Mouse (Mus musculus) cerebellum, adult 2 months (tissue): ENCODE results near the gene Ralb. TPM values are rescaled to one million over a fixed set of nuclear protein-coding genes. Genes with fewer than 3 reads are reported as not detected.

Experiments
- DNase-seq, 2 experiments: peaks; one replicate each; pipeline ENCODE4 v3.0.0; 2021
- H3K27ac ChIP-seq: fragments of 200-500 bp; 2 replicates; pipeline ENCODE4 v1.5.1; 2012; ENCODE audit warnings: low read length, control low read depth, inconsistent platforms; ENCODE audit not compliant: insufficient read depth
- H3K27me3 ChIP-seq: fragments of 200-500 bp; 2 replicates; pipeline ENCODE4 v1.6.1; 2012; ENCODE audit warnings: inconsistent platforms, mild to moderate bottlenecking, low read length, moderate library complexity; ENCODE audit not compliant: control insufficient read depth, insufficient read depth
- H3K4me1 ChIP-seq: fragments of 200-500 bp; 2 replicates; pipeline ENCODE4 v1.6.1; 2011; ENCODE audit warnings: low read length; ENCODE audit not compliant: control insufficient read depth, insufficient read depth
- H3K4me3 ChIP-seq: fragments of 200-500 bp; replicated peaks from 2 replicates; pipeline ENCODE3; 2011; ENCODE audit warnings: mild to moderate bottlenecking, low read depth, low read length, control low read depth; ENCODE audit not compliant: insufficient read depth
- CTCF ChIP-seq: fragments of 200-500 bp; IDR thresholded peaks from 2 replicates; pipeline ENCODE4 v1.5.1; 2011; ENCODE audit warnings: low read depth, mild to moderate bottlenecking, control low read depth, low read length, moderate library complexity, borderline replicate concordance; ENCODE audit not compliant: insufficient read depth
- POLR2A ChIP-seq: fragments of 200-500 bp; IDR thresholded peaks from 2 replicates; pipeline ENCODE4 v1.6.1; 2011; ENCODE audit warnings: low read length, control low read depth, borderline replicate concordance; ENCODE audit not compliant: insufficient read depth
- WGBS: fragments of 180-500 bp; shearing (Covaris S2); methylation state at CpG from one replicate; pipeline ENCODE4 v1.1.7; 2018; 5-methylcytosine and 5-hydroxymethylcytosine counted together
- polyA plus RNA-seq: library from polyadenylated mRNA; depleted of rRNA; stranded (reverse); fragments of >200 nt; gene quantifications from 2 replicates; pipeline ENCODE4 v1.2.3, GENCODE M21; 2012

Ralb gene
- polyA plus RNA-seq, 1 experiment: 25.1 TPM

DNA sequence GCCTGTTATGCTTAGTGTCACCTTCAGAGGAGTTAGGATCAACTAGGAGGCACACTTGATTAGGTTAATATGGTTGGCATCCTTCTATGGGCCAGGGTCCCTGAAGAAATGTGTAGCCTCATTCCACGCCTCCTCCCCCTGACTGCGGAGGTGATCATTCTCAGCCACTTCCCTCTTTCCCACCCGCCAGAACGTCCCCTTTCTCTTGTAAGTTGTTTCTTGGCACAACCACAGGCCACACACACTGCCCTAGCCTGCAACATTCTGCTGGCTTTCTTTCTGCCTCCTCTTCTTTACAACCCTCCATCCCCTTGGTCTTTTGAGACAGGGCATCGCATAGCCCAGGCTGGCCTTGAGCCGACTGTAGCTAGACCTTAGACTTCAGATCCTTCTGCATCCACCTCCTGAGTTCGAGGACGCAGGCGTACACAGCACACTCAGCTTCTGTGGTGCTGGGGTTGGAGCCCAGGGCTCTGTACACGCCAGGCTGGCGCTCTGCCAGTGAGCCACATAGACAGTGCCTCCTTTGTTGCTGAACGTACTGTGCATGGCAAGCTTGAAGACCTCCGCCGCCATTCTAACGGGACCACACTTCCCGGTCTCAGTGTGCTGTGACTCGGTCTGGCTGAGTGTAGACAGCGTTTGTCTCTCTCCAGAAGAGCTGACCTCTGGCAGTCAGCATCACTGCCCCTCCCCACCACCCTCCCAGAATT lies 28.7 kb upstream of the Ralb start:
- Histone ChIP-seq H3K27ac (no peak overlapping the region), H3K4me1 (no peaks in the 10 kb centered on the region; the same call in 1 of the 2 replicates), H3K4me3 (no peak overlapping the region), H3K27me3 (no peaks in the 10 kb centered on the region)
- 42% methylated on average over 18 of the region's 18 CpGs for WGBS
- no peak for TF ChIP-seq CTCF
- no peak for TF ChIP-seq POLR2A
- no peak for DNase-seq

DNA sequence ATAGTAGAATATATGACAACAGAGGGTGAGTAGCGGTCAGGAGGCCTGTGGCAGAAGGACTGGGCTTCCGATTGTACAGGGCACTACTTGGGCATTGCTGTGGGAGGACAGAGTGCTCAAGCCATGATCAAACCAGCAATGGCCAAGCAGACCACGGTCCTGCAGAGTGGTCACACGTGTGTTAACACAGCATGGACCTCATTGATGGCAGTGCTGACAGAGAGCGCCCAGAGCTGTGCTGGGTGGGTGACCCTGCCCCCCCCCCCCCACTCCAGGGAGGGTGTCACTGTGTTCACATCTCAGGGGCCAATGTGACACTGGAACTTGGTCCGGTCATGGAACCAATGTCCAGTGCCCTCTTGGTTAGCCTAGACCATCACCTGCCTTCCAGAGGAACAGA lies 27.6 kb upstream of the Ralb start:
- no peaks in the 10 kb centered on the region for H3K27me3 ChIP-seq
- TF ChIP-seq POLR2A (no peak), CTCF (no peak)
- 94% methylated on average over 6 of the region's 6 CpGs for WGBS

DNA sequence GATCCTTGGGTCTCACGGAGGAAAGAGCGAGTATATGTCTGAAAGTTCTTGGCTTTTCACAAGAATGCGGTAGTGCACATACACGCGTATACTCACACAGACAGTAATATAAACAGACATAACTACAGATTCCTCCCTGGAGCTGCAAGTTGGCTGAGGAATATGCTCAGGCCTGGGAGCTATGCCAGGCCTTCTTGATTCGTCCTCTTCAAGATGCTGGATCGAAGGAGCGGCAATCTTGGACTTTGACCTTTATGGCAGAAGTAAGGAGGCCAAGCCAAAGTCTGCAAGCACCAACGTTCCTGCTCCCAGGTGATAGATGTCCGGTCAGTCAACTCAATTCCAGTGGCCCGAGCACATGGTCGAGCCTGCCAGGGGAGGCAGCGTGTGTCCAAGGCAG lies 26.3 kb upstream of the Ralb start:
- Histone ChIP-seq H3K27ac (no peak overlapping the region), H3K27me3 (no peaks in the 10 kb centered on the region), H3K4me3 (no peak overlapping the region), H3K4me1 (peaks cover 5% of the 10 kb centered on the region; the same call in 1 of the 2 replicates)
- TF ChIP-seq CTCF: no peak
- no peak for TF ChIP-seq POLR2A
- WGBS: 72% methylated on average over 13 of the region's 13 CpGs
- no peak for DNase-seq

More for the DNA sequence above, 27.6 kb upstream of the Ralb start:
- DNase-seq: no peak
- Histone ChIP-seq H3K27ac (no peak overlapping the region), H3K4me1 (no peaks in the 10 kb centered on the region), H3K4me3 (no peak overlapping the region)

DNA sequence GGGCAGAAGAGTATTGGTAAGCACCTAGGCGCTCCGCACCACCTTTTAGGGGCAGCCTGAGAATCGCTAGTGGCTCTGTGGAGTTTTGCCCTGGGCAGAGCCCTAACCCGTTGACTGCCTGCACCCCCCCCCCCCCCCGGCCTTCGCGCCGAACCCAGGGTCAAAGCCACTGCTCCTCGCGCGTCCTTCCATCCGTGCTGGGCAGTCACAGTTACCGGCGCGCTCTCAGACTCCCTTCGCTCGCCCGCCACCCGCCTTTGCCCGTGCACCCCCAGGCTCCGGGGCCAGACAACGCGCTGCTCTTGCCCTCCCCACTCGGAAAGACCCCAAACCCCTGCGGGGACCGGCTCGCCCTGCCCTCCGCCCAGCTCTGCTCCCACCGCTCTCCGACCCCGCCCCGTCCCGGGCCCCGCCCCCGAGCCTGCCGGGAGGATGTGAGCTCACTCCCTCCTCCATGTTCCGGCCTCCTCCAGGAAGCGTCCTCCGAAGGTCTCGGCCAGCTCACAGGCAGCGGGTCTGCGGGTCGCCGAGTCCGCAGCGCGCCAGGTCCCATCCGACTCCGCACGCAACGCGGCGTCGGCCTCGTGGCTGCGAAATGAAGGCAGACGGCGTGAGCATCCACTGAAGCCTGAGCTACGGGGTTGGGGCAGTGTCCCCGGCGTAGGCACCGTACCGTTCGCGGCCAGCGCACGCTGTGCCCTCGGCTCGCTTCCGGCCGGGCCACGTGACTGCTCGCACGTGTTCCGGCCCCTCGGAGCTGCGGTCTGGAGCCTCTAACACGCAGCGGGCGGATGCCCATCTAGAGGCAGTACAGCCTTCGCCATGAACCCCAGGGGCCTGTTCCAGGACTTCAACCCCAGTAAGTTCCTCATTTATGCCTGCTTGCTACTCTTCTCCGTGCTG lies 21.3 kb upstream of the Ralb start, which contains the start of gene Tmem185b:
Gene Tmem185b, plus strand, starts transcription at position 472 of the 903 bp plus-strand sequence.
- peak within 1 kb of the TSS; percentile 78 for H3K27ac ChIP-seq
- under 1% methylated on average over 81 of the region's 82 CpGs for WGBS
- TF ChIP-seq CTCF: no peak
- TF ChIP-seq POLR2A: peak; percentile 82
- H3K4me3 ChIP-seq: peak within 1 kb of the TSS; percentile 69
- peaks cover 12% of the 10 kb centered on the region; the same call in 1 of the 2 replicates for H3K4me1 ChIP-seq
- no peaks in the 10 kb centered on the region for H3K27me3 ChIP-seq
- DNase-seq: peak; percentile 88 to 92

DNA sequence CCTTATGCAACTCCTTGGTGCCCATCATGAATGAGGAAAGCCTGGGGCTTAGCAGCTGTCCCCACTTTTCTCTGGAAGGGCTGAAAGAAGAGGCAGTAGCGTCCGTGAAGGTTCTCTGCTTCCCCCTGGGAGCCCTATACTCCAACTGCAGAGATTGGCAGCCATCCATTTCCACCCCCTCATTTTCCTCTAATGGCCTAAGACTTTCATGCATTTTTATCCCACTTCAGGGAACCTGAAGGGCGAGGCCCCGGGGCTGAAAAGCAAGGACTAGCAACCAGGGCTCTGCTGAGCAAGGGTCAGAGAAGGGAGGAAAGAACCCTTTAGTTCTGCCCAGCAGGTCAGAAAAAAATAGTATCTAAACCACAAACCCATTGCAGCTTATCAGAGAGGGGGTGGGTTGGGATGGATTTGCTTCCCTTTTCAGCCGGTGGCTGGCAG lies 20.4 kb upstream of the Ralb start:
- DNase-seq: peak; percentile 31 to 35
- H3K27ac ChIP-seq: no peak overlapping the region
- WGBS: 9% methylated on average over 5 of the region's 5 CpGs
- no peak for TF ChIP-seq POLR2A
- TF ChIP-seq CTCF: no peak
- peaks cover 12% of the 10 kb centered on the region; the same call in 1 of the 2 replicates for H3K4me1 ChIP-seq
- H3K4me3 ChIP-seq: peak overlapping the region; percentile 69
- H3K27me3 ChIP-seq: no peaks in the 10 kb centered on the region

DNA sequence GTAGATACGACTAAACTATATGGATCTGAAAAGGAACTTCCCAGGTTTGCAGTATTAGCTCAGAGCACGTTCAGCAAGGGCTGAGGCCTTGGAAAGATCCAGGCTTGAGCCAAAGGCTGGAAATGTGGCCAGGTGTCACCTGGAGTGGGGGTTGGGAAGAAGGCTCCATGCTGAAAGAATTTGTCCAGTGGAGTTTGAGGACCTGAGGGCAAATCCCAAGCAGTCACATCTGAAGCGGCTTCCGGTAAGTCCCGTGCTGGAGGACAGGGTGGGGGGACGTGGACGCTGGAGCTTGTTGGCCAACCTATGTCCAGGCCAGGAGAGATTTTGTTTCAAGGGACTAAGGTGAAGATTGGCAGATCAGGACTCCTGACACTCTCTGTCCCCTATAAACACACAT lies 19.2 kb upstream of the Ralb start:
- H3K27me3 ChIP-seq: no peaks in the 10 kb centered on the region
- H3K4me1 ChIP-seq: peaks cover 12% of the 10 kb centered on the region; the same call in 1 of the 2 replicates
- H3K27ac ChIP-seq: no peak overlapping the region
- TF ChIP-seq POLR2A (no peak), CTCF (no peak)
- no peak for DNase-seq
- WGBS: 88% methylated on average over 7 of the region's 7 CpGs
- no peak overlapping the region for H3K4me3 ChIP-seq

DNA sequence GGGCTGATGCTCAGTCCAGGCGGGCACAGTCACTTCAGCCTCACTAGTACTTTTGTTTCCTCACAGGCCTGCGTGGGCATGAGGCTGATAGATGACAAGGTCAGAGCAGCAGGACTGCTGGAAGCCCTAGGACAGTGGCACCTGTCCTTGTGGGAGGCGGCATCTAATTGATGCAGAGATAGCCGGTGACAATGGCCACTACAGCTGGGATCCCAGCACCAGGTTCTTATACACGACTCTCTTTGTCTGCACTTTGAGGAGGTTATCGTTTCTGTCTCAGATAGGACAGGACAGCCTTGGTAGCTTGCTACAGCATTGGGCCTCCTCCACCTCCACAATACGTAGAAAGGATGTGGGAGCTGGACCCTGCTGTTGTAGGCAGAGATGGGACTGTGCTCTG lies 18.8 kb upstream of the Ralb start:
- H3K4me3 ChIP-seq: no peak overlapping the region

DNA sequence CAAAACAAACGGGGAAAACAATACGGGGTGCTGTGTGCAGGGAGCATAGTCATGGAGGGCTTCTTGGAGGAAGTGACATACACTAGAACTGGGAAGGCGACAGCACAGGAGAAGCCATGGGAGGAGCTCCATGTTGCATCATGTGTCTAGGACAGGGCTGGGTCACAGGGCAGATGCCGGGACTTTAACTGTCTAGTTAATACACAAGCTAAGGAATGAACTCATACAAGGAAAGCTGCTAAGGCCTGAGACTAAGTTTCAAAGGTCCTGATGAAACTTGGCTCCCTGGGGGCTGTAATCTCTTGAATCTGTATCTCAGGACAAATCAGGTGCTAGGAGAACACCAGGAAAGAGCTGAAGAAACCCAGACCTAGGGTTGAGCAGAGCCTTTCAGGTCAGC lies 18.1 kb upstream of the Ralb start:
- DNase-seq: no peak
- no peaks in the 10 kb centered on the region for H3K27me3 ChIP-seq
- TF ChIP-seq POLR2A: no peak
- TF ChIP-seq CTCF: no peak
- 89% methylated on average over 4 of the region's 4 CpGs for WGBS
- no peak overlapping the region for H3K4me3 ChIP-seq
- H3K27ac ChIP-seq: no peak overlapping the region
- peaks cover 12% of the 10 kb centered on the region; the same call in 1 of the 2 replicates for H3K4me1 ChIP-seq

More for the DNA sequence above, 18.8 kb upstream of the Ralb start:
- H3K27me3 ChIP-seq: no peaks in the 10 kb centered on the region
- H3K4me1 ChIP-seq: peaks cover 12% of the 10 kb centered on the region; the same call in 1 of the 2 replicates
- TF ChIP-seq POLR2A: no peak
- no peak for DNase-seq
- WGBS: 88% methylated on average over 7 of the region's 7 CpGs
- H3K27ac ChIP-seq: no peak overlapping the region
